Mouse (Mus musculus) CH12.LX (cell line): ENCODE measurements around the gene Rae1.

ENCODE experiments used
- CHD1 ChIP-seq: IDR thresholded peaks from 2 replicates; pipeline ENCODE4 v1.6.1; 2012; ENCODE audit warnings: low read depth, low read length, improper control_type of control experiment, inconsistent platforms
- CTCF ChIP-seq, 2 experiments: IDR thresholded peaks in 1 of 2; conservative IDR thresholded peaks in 1 of 2; 2 replicates each; pipeline ENCODE4 v1.5.1; 2011 to 2012; ENCODE audit warnings: low read depth in 2 of 2, low read length in 2 of 2, improper control_type of control experiment in 1 of 2, inconsistent platforms in 1 of 2, mild to moderate bottlenecking in 1 of 2, moderate library complexity in 1 of 2
- EP300 ChIP-seq: IDR thresholded peaks from 2 replicates; pipeline ENCODE4 v1.6.1; 2011; ENCODE audit warnings: low read length, improper control_type of control experiment
- IRF4 ChIP-seq: IDR thresholded peaks from 2 replicates; pipeline ENCODE4 v1.6.1; 2014; ENCODE audit warnings: low read depth, mild to moderate bottlenecking, inconsistent platforms, low read length, improper control_type of control experiment
- KAT2A ChIP-seq: IDR thresholded peaks from 2 replicates; pipeline ENCODE4 v1.6.1; 2012; ENCODE audit warnings: low read length, improper control_type of control experiment, inconsistent platforms; ENCODE audit not compliant: insufficient replicate concordance
- USF1 ChIP-seq: IDR thresholded peaks from 2 replicates; pipeline ENCODE4 v1.6.1; 2014; ENCODE audit warnings: low read depth, mild to moderate bottlenecking, inconsistent platforms, low read length, improper control_type of control experiment

DNA sequence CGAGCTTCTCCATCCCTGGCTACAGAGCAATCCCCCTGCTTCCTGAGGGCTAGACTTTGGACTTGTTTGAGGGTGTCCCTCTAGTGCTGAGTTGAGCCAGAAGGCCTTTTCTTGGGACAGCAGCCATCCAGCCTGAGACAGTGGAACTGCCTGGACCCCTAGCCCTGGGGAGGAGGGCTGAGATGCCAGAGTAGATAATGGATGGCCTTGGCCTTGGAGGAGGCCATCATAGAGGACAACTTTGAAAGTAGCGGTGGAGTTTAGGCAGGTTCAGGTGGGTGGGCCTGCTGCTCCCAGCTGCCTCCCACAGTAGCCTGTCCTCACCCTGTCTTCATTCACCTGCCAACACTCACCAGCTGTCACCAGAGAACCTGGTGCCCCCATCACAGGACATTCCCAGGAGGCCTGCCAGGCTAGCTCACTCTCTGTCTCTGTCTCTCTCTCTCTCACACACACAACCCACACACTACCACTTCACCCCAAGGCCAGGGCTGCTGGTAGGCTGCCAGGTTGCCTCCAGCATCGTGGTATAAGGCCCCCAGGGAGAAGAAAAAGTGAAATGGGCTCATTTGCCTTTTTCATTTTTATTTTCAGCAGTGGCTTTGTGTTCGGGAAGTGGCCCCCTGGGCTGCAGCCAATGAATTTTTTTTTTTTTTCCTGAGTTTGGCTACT, 28.0 kb downstream of the Rae1 start:
- TF ChIP-seq EP300 (peak; percentile 61), USF1 (no peak), KAT2A (no peak), CHD1 (no peak), IRF4 (peak; percentile 48; the same call in 1 of the 2 replicates), CTCF (conservative IDR thresholded peaks at IDR 0.05 in 1 of 2, IDR thresholded peaks at IDR 0.05 in 1 of 2; ENCODE audit: low read depth in 2 of 2, low read length in 2 of 2) (no peak)
